Mouse (Mus musculus) T-helper 17 cell (primary cell): ENCODE measurements around the gene Olfr1039.
"Not testable (repeated sequence)": the region's sequence is repeated elsewhere in the genome, so short reads cannot be mapped to it uniquely, and the experiment has no call there.

Source experiments
- in situ Hi-C, 2 experiments: fragments of 300-600 bp; cut with MboI, MseI; formaldehyde crosslinking; loops; 1 replicate in 1 of 2; 2 replicates in 1 of 2; pipeline ENCODE4 v1.15.1; 2025; ENCODE audit warnings: high pct_unique_total_duplicates in 2 of 2

Gene Olfr1039

DNA sequence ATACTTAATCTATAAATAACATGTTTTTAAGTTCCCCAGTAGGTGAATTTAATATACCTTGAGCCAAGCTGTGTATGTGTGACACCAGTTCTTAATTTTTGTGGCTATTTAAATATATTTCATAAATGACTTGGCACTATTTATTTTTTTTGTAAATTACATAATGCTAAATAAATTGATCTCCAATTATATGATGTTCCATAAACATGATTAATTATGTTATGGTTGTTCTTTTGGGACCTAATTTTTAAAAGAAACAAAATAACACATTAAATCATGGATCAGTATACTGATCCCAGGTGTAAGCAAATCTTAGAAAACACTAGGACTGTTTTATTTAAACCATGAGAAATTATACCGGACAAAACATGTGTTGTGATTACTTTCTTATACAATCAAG, at the start of gene Olfr1039:
Olfr1039 (minus strand) TSS at position 101 of the 400 bp plus-strand sequence.
- in situ Hi-C loops = no loop called here

DNA sequence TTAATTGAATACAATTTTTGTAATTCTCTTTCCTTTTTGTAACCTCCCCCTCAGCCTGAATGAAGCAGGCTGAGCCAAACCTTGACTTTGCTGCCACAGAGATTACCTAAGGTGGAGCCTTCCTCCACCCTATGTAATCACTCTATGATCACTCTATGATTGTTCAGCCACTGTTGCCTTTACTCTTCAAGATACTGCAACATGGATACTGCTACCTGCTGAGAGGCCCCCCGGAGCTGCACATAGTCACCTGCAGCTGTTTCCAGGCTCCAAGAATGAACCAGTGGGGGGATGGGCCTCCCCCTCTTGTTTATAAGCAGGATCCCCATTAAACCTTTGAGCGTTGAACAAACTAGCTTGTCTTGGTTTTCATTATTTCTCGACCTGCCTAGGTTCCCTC, 44.2 kb upstream of the Olfr1039 start:
- in situ Hi-C loops = no loop called here

DNA sequence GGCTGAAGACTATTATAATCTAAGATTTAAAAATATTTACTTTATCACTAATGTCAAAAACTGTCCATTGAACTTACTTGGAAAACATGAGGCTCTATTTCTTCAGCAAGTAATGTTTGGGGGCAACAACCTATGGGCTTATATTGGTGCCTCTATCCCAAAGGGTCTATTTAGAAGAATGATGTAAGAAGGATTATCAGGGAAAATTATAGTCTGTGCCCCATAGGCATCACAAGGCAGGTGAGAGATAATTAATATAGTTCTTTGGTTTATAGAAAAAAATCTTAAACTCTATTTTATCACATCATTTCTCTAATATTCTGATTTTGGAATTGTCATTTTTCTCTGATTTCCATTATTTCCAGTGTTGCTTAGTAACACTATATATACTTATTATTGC, 42.0 kb upstream of the Olfr1039 start, which contains the start of gene Olfr1044:
Olfr1044 (minus strand) TSS at position 101 of the 400 bp plus-strand sequence.
- in situ Hi-C loops = no loop called here

DNA sequence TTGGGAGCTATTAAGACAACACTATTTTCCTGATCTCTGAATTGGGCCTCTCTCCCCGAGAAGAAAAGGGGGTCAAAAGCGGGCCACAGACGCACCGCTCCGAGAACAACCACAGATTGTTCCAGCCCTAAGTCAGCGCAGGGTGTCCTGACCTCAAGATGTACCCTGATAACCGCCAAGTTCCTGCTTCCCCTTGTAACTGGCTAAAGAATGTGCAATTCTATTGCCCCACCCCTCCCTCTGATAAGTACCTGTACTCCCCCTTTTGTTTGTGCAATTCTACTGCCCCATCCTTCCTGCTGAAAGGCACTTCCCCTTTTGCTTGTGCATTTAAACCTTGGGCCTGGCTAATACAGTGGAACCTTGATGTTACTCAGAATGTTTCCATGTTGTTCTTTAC, 39.7 kb upstream of the Olfr1039 start:
- in situ Hi-C loops = not testable (repeated sequence)

DNA sequence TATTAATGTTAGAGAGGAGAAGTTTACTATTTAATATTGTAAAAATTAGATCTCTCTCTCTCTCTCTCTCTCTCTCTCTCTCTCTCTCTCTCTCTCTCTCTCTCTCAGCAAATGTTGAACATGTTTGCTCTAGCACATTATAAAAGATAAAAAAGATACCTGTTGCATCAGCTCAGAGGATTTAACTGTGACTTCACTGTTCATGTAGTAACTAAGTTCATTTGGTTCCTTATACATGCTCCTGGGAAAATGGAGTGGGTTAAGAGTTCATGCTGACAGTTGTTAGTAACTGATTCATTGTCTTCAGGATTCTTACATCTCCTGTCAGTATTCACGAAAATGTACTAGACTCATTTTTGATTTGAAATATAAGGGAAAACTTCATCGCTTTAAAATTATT, 31.7 kb upstream of the Olfr1039 start, which contains the start of gene Olfr1043:
Olfr1043 (minus strand) TSS at position 101 of the 400 bp plus-strand sequence.
- in situ Hi-C loops = no loop called here

DNA sequence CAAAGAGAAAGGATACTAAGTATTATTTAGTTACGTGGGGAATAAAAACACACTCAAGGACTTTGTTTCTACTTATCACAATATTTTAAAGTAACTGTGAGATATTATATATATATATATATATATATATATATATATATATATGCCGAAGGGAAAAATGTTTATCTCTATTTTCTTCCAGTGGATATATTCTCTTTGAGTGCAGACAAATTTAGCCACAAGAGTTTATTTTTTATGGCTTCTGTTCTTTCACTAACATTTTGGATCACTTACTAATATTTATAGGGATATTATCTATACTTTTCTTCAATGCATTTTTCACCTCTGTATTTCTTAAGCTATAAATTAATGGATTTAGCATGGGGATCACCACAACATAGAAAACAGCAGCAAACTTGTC, 26.0 kb upstream of the Olfr1039 start, which contains the start of gene Olfr1042:
Olfr1042 (minus strand) TSS at position 101 of the 400 bp plus-strand sequence.
- in situ Hi-C loops = no loop called here

DNA sequence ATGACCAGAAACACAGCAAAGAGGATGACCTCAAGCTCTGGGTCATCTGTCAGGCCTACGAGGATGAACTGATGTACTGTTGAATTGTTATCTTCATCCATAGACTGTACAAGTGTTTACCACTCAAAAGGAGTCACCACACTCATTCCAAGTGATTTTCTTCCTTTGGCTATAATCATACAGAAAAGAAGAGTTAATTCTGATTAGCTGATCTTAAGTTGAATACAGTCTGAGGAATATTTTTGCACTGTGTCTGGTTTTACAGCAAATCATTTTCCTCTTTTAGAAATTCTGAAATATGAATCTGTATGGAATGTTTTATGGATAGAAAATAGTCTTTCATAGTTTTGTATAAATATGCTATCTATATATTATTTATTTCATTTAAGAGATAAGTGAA, 10.9 kb upstream of the Olfr1039 start, which contains the start of gene Olfr1040:
Olfr1040 (minus strand) TSS at position 101 of the 400 bp plus-strand sequence.
- in situ Hi-C loops = no loop called here

DNA sequence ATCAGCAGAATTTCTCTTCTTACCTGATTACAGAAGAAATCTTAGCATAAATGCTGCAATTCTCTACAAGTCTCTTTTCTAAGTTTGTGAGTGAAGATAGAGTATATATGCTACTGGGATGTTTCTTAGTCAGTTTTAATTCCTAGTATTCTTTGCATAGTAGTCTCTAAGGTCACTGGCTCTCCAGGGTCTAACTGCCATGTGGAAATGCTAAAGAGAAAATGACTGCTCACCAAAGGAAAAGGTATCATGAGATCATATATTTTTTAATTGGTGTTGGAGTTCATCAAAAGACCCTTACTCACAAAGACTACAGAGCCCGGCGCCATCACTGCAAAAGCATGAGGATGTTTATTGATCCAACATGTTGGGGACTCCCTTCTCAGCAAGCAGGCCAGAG, 48.4 kb downstream of the Olfr1039 start, which contains the start of gene Olfr1037:
Olfr1037 (minus strand) TSS at position 101 of the 400 bp plus-strand sequence.
- in situ Hi-C loops = no loop called here

DNA sequence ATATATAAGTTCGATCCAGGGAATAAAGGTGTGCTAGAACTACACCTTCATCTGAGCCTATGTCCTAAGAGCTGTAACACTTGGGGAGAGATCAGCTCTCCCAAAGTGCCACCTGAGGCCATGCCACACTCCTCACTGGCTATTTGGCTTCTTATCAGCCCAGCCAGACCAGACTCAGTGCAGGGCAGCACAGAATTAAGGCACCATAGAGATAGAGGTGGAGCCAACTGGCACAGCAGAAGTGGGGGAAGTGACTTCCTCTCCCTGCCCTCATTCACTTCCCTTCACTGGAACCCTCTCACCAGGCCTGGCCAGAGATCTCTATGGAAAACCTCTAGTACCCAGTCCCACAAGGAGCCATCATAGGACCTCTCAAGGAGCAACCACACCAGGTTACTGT, 55.2 kb downstream of the Olfr1039 start:
- in situ Hi-C loops = not testable (repeated sequence)
